Mouse (Mus musculus) megakaryocyte-erythroid progenitor cell, adult 5-6 weeks (primary cell): ENCODE measurements around the gene Akap5. TPM values are rescaled to one million over a fixed set of nuclear protein-coding genes. Genes with fewer than 3 reads are reported as not detected.

Experiments used
- total RNA-seq, 2 experiments: library from RNA; stranded (forward) in 1 of 2; stranded (reverse) in 1 of 2; fragments of 200-1000, 215-1000 nt in 1 of 2; fragments of >200 nt in 1 of 2; fragmentation: Nextera tagmentation in 1 of 2; gene quantifications; 2 replicates each; pipeline ENCODE4 v1.2.3; 2014 to 2017

Gene Akap5
- total RNA-seq, 2 experiments from 2014 or later = 1.2 to 4.8 TPM

Other genes starting within 250 kb of the Akap5 start
- gene Esr2, start 147.6 kb upstream of the Akap5 start, total RNA-seq (2014; fragmentation: Nextera tagmentation) = not detected in 2 replicates
- not detected in 2 replicates for gene Esr2, start 147.6 kb upstream of the Akap5 start, total RNA-seq (2017)
- gene Tex21, start 78.1 kb upstream of the Akap5 start, total RNA-seq (2014; fragmentation: Nextera tagmentation) = 2.0 TPM in 1 of 2 replicates, not detected in the other
- 1.9 and 2.9 TPM in 2 replicates for gene Tex21, start 78.1 kb upstream of the Akap5 start, total RNA-seq (2017)
- gene Mthfd1, start 69.6 kb upstream of the Akap5 start, total RNA-seq (2014; fragmentation: Nextera tagmentation) = 306 and 318 TPM in 2 replicates
- 467 and 637 TPM in 2 replicates for gene Mthfd1, start 69.6 kb upstream of the Akap5 start, total RNA-seq (2017)
- gene Zbtb25, start 44.7 kb downstream of the Akap5 start, total RNA-seq (2014; fragmentation: Nextera tagmentation) = 22.0 and 22.1 TPM in 2 replicates
- gene Zbtb25, start 44.7 kb downstream of the Akap5 start, total RNA-seq (2017) = 15.6 and 20.6 TPM in 2 replicates
- gene Zbtb1, start 45.4 kb downstream of the Akap5 start, total RNA-seq (2014; fragmentation: Nextera tagmentation) = 21.1 and 28.4 TPM in 2 replicates
- gene Zbtb1, start 45.4 kb downstream of the Akap5 start, total RNA-seq (2017) = 25.0 and 35.6 TPM in 2 replicates
- gene Hspa2, start 79.3 kb downstream of the Akap5 start, total RNA-seq (2014; fragmentation: Nextera tagmentation) = 2.3 and 2.8 TPM in 2 replicates
- gene Hspa2, start 79.3 kb downstream of the Akap5 start, total RNA-seq (2017) = 11.6 and 14.6 TPM in 2 replicates
- gene Ppp1r36, start 92.6 kb downstream of the Akap5 start, total RNA-seq (2014; fragmentation: Nextera tagmentation) = not detected in 2 replicates
- not detected in 2 replicates for gene Ppp1r36, start 92.6 kb downstream of the Akap5 start, total RNA-seq (2017)
- gene Plekhg3, start 206.0 kb downstream of the Akap5 start, total RNA-seq (2014; fragmentation: Nextera tagmentation) = 2.4 and 3.9 TPM in 2 replicates
- gene Plekhg3, start 206.0 kb downstream of the Akap5 start, total RNA-seq (2017) = 0.38 and 0.42 TPM in 2 replicates